Mouse (Mus musculus) ES-E14 (cell line): ENCODE results near the gene Prl3a1. TPM values are rescaled to one million over a fixed set of nuclear protein-coding genes. Genes with fewer than 3 reads are reported as not detected.

Experiments used
- DNase-seq: peaks from one replicate; pipeline ENCODE4 v3.0.0-alpha.2; 2013; ENCODE audit warnings: low read depth, low spot score
- H3K27ac ChIP-seq: 2 replicates; pipeline ENCODE4 v1.5.1; 2012; ENCODE audit warnings: low read depth, mild to moderate bottlenecking, low read length, moderate library complexity, mixed read lengths; ENCODE audit not compliant: poor library complexity, insufficient read depth, severe bottlenecking
- H3K36me3 ChIP-seq: 2 replicates; pipeline ENCODE4 v1.6.1; 2012; ENCODE audit warnings: mild to moderate bottlenecking, low read length, moderate library complexity, mixed read lengths; ENCODE audit not compliant: control insufficient read depth, poor library complexity, insufficient read depth, severe bottlenecking
- H3K4me1 ChIP-seq, 2 experiments: fragments of 150-350 bp in 1 of 2; sonication (generic) in 1 of 2; 2 replicates each; pipeline ENCODE4 v1.6.1; 2012; ENCODE audit warnings: low read length in 2 of 2, mild to moderate bottlenecking in 1 of 2, mixed read lengths in 1 of 2; ENCODE audit not compliant: control insufficient read depth in 2 of 2, insufficient read depth in 2 of 2, poor library complexity in 1 of 2
- H3K4me3 ChIP-seq, 2 experiments: fragments of 150-350 bp in 1 of 2; sonication (generic) in 1 of 2; 2 replicates each; pipeline ENCODE4 v1.5.1; 2012; ENCODE audit warnings: low read length in 2 of 2, low read depth in 1 of 2, mild to moderate bottlenecking in 1 of 2, mixed read lengths in 1 of 2; ENCODE audit not compliant: insufficient read depth in 1 of 2, poor library complexity in 1 of 2, severe bottlenecking in 1 of 2
- H3K9ac ChIP-seq: 2 replicates; pipeline ENCODE4 v1.6.1; 2012; ENCODE audit warnings: low read depth, mild to moderate bottlenecking, low read length, mixed read lengths; ENCODE audit not compliant: poor library complexity, insufficient read depth, severe bottlenecking
- H3K9me3 ChIP-seq: fragments of 150-350 bp; sonication (generic); 2 replicates; pipeline ENCODE4 v1.6.1; 2012; ENCODE audit warnings: low read depth, mild to moderate bottlenecking, low read length; ENCODE audit not compliant: control insufficient read depth, insufficient read depth
- CHD2 ChIP-seq: IDR thresholded peaks from 2 replicates; pipeline ENCODE4 v1.6.1; 2014; ENCODE audit warnings: mild to moderate bottlenecking, low read depth, low read length, inconsistent platforms
- HCFC1 ChIP-seq: IDR thresholded peaks from 2 replicates; pipeline ENCODE4 v1.6.1; 2012; ENCODE audit warnings: low read length, inconsistent platforms, borderline replicate concordance; ENCODE audit not compliant: insufficient read depth
- MAFK ChIP-seq: IDR thresholded peaks from 2 replicates; pipeline ENCODE4 v1.6.1; 2014; ENCODE audit warnings: mild to moderate bottlenecking, low read depth, low read length, inconsistent platforms; ENCODE audit not compliant: insufficient read depth
- ZC3H11A ChIP-seq: IDR thresholded peaks from 2 replicates; pipeline ENCODE4 v1.6.1; 2012; ENCODE audit warnings: low read depth, mild to moderate bottlenecking, inconsistent platforms, low read length, borderline replicate concordance
- ZNF384 ChIP-seq: IDR thresholded peaks from 2 replicates; pipeline ENCODE4 v1.6.1; 2012; ENCODE audit warnings: low read depth, low read length, inconsistent platforms
- in situ Hi-C, 2 experiments: fragments of 600-800 bp; cut with MboI; formaldehyde crosslinking; loops; one replicate each; pipeline ENCODE4 v1.15.1; 2025; ENCODE audit warnings: low sequenced_read_pairs in 2 of 2, inconsistent platforms in 1 of 2; ENCODE audit not compliant: unreplicated experiment in 2 of 2
- total RNA-seq: library from RNA; depleted of rRNA; stranded (reverse); fragments of 300-350 nt; gene quantifications from 2 replicates; pipeline ENCODE4 v1.2.3, GENCODE M21; 2012; rRNA removed

Gene Prl3a1
- 0.13 TPM in 1 of 2 replicates, not detected in the other for total RNA-seq

DNA sequence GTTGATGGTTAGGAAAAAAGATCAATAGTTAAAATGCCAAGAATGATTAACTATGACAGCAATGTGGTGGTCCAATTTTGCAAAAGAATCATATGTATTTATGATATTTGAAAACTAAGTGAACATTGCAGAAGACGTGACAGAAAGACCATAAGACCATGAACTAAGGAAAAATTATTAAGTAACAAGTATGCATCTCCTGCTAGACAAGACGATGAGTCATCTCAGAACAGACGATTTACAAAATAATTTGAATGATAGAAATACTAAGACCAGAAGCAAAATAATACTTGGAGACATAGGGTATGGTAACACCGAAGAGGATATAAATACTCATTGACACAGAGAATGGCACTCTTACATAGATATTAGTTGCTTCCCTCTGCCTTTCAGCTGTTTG is at the start of gene Prl3a1:
TSS of gene Prl3a1 (plus strand) at position 301 of the 400 bp plus-strand sequence.
- in situ Hi-C loops, result no loop called here
- Histone ChIP-seq H3K4me1 (no peaks in the 10 kb centered on the region), H3K27ac (no peak within 1 kb of the TSS), H3K4me3 (no peak within 1 kb of the TSS), H3K9me3 (no peaks in the 10 kb centered on the region), H3K36me3 (no peaks in the 10 kb centered on the region), H3K9ac (no peak within 1 kb of the TSS)
- DNase-seq, result no peak
- TF ChIP-seq ZNF384 (no peak), ZC3H11A (no peak), HCFC1 (no peak), CHD2 (no peak), MAFK (no peak)

GRCm38 (mm10) chr13:27241547-27241946 is 17.7 kb upstream of the Prl3a1 start, which contains the start of gene Prl3b1:
Gene Prl3b1, plus strand, starts transcription at chr13:27241847.
- no peak within 1 kb of the TSS for H3K4me3 ChIP-seq

GRCm38 (mm10) chr13:27312334-27313225 is 53.3 kb downstream of the Prl3a1 start, which contains the start of gene Prl6a1:
Gene Prl6a1, plus strand, starts transcription at chr13:27312627.
- Histone ChIP-seq H3K9me3 (no peaks in the 10 kb centered on the region), H3K4me1 (no peaks in the 10 kb centered on the region), H3K9ac (no peak within 1 kb of the TSS), H3K27ac (no peak within 1 kb of the TSS), H3K36me3 (no peaks in the 10 kb centered on the region), H3K4me3 (no peak within 1 kb of the TSS)
- no peak for DNase-seq
- TF ChIP-seq CHD2, result no peak
- TF ChIP-seq MAFK, result no peak
- no peak for TF ChIP-seq ZC3H11A
- no peak for TF ChIP-seq ZNF384
- in situ Hi-C loops, result no loop called here

More at GRCm38 (mm10) chr13:27241547-27241946, 17.7 kb upstream of the Prl3a1 start, which contains the start of gene Prl3b1:
- Histone ChIP-seq H3K9ac (no peak within 1 kb of the TSS), H3K36me3 (no peaks in the 10 kb centered on the region), H3K27ac (no peak within 1 kb of the TSS), H3K9me3 (no peaks in the 10 kb centered on the region), H3K4me1 (no peaks in the 10 kb centered on the region)
- in situ Hi-C loops, result no loop called here
- TF ChIP-seq MAFK (no peak), ZNF384 (no peak), ZC3H11A (no peak), CHD2 (no peak), HCFC1 (no peak)
- DNase-seq, result no peak

Other genes starting within 250 kb of the Prl3a1 start
- gene Prl, start 201.9 kb upstream of the Prl3a1 start, total RNA-seq, result not detected in 2 replicates
- gene Prl3d1, start 165.2 kb upstream of the Prl3a1 start, total RNA-seq, result 1.1 TPM in 1 of 2 replicates, not detected in the other
- 0.27 TPM in 1 of 2 replicates, not detected in the other for gene Prl3d2, start 137.7 kb upstream of the Prl3a1 start, total RNA-seq
- not detected in 2 replicates for gene Prl3d3, start 102.6 kb upstream of the Prl3a1 start, total RNA-seq
- not detected in 2 replicates for gene Prl3c1, start 62.8 kb upstream of the Prl3a1 start, total RNA-seq
- not detected in 2 replicates for gene Prl3b1, start 17.6 kb upstream of the Prl3a1 start, total RNA-seq
- gene Prl6a1, start 53.2 kb downstream of the Prl3a1 start, total RNA-seq, result not detected in 2 replicates
- gene Prl8a2, start 86.2 kb downstream of the Prl3a1 start, total RNA-seq, result not detected in 2 replicates
- not detected in 2 replicates for gene Prl2b1, start 131.4 kb downstream of the Prl3a1 start, total RNA-seq
- not detected in 2 replicates for gene Prl8a6, start 179.3 kb downstream of the Prl3a1 start, total RNA-seq